Mouse (Mus musculus) myocyte (in vitro differentiated cells): ENCODE results near the gene 1700017D01Rik.

ENCODE experiments used
- E2F4 ChIP-seq: IDR thresholded peaks from one replicate; pipeline ENCODE4 v1.6.1; 2011; ENCODE audit warnings: mild to moderate bottlenecking, control low read depth, moderate library complexity; ENCODE audit not compliant: insufficient read depth
- MYOG ChIP-seq, 3 experiments: IDR thresholded peaks; one replicate each; pipeline ENCODE4 v1.6.1; 2011; ENCODE audit warnings: control low read depth in 2 of 3, low read depth in 2 of 3, mild to moderate bottlenecking in 2 of 3; ENCODE audit not compliant: insufficient read length in 2 of 3, control insufficient read depth in 1 of 3, insufficient read depth in 1 of 3
- POLR2A ChIP-seq: IDR thresholded peaks from one replicate; pipeline ENCODE4 v1.6.1; 2011; ENCODE audit warnings: low read depth, mild to moderate bottlenecking, control low read depth, moderate library complexity; ENCODE audit not compliant: insufficient read length
- POLR2AphosphoS2 ChIP-seq: IDR thresholded peaks from one replicate; pipeline ENCODE4 v1.6.1; 2011; ENCODE audit warnings: low read depth, control low read depth; ENCODE audit not compliant: insufficient read length

DNA sequence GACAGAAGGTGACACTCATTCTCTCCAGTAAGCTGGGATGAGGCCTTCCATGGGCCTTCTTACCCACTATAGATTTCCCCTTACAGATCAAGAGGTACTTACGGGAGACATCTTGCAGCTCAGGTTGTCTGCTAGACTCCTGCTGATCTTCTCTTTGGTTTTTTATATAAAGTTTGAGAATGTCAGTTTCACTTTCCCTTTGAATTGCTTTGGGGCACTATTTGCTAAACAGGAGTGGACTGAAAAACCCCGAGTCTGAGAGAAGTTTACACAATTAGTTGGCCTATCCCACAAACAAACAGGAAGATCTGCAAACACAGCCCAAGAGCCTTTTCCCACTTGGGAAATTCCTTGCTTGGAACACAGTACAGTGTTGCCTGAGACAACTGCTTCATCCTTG, 80.4 kb downstream of the 1700017D01Rik start:
- TF ChIP-seq POLR2A (no peak), POLR2AphosphoS2 (no peak), E2F4 (no peak), MYOG (IDR thresholded peaks at IDR 0.05; ENCODE audit: control insufficient read depth in 1 of 3, insufficient read depth in 1 of 3, insufficient read length in 2 of 3, low read depth in 2 of 3) (no peak)
